Mouse (Mus musculus) liver (tissue): ENCODE measurements around the gene Osbpl10.
"Not testable (repeated sequence)": the region's sequence is repeated elsewhere in the genome, so short reads cannot be mapped to it uniquely, and the experiment has no call there.

Experiments used
- DNase-seq: peaks from one replicate; pipeline ENCODE4 v3.0.0-alpha.2; 2020; ENCODE audit warnings: mixed read lengths

The Osbpl10 gene

GRCm38 (mm10) chr9:115229676-115230075 lies 251.3 kb downstream of the Osbpl10 start:
- DNase-seq = no peak

- no peak for DNase-seq
These were observed 251.8 kb downstream of the Osbpl10 start for GRCm38 (mm10) chr9:115230141-115230540.

GRCm38 (mm10) chr9:115231476-115231875 lies 253.1 kb downstream of the Osbpl10 start:
- DNase-seq = no peak

GRCm38 (mm10) chr9:115233721-115234120 lies 255.4 kb downstream of the Osbpl10 start:
- no peak for DNase-seq

- DNase-seq = no peak
These were observed 256.2 kb downstream of the Osbpl10 start for GRCm38 (mm10) chr9:115234561-115234960.

GRCm38 (mm10) chr9:115236352-115236841 lies 258.0 kb downstream of the Osbpl10 start:
- no peak for DNase-seq

GRCm38 (mm10) chr9:115237943-115238342 lies 259.6 kb downstream of the Osbpl10 start:
- no peak for DNase-seq

GRCm38 (mm10) chr9:115239861-115240260 lies 261.5 kb downstream of the Osbpl10 start:
- no peak for DNase-seq

- no peak for DNase-seq
These were observed 265.3 kb downstream of the Osbpl10 start for GRCm38 (mm10) chr9:115243630-115244029.

- DNase-seq = no peak
These were observed 266.7 kb downstream of the Osbpl10 start for GRCm38 (mm10) chr9:115245092-115245491.

- peak; percentile 40 for DNase-seq
These were observed 270.8 kb downstream of the Osbpl10 start for GRCm38 (mm10) chr9:115249145-115249544.

- no peak for DNase-seq
These were observed 279.4 kb downstream of the Osbpl10 start for GRCm38 (mm10) chr9:115257733-115258286.

- DNase-seq = no peak
These were observed 281.5 kb downstream of the Osbpl10 start for GRCm38 (mm10) chr9:115259866-115260265.

- DNase-seq = no peak
These were observed 282.1 kb downstream of the Osbpl10 start for GRCm38 (mm10) chr9:115260464-115260863.

GRCm38 (mm10) chr9:115261456-115261855 lies 283.1 kb downstream of the Osbpl10 start:
- DNase-seq = no peak

GRCm38 (mm10) chr9:115261896-115262295 lies 283.5 kb downstream of the Osbpl10 start:
- no peak for DNase-seq

- DNase-seq = no peak
These were observed 293.2 kb downstream of the Osbpl10 start for GRCm38 (mm10) chr9:115271556-115271955.

- DNase-seq = not testable (repeated sequence)
These were observed 294.1 kb downstream of the Osbpl10 start for GRCm38 (mm10) chr9:115272451-115272850.

GRCm38 (mm10) chr9:115273095-115273649 lies 294.8 kb downstream of the Osbpl10 start:
- no peak for DNase-seq

GRCm38 (mm10) chr9:115274806-115275205 lies 296.4 kb downstream of the Osbpl10 start:
- no peak for DNase-seq

GRCm38 (mm10) chr9:115278641-115279040 lies 300.3 kb downstream of the Osbpl10 start:
- DNase-seq = no peak
